Mouse (Mus musculus): ENCODE data around the gene Rspo1.

The Rspo1 gene

GRCm38 (mm10) chr4:124972316-124972715 is 13.9 kb upstream of the Rspo1 start:
- no peak for DNase-seq (ENCODE audit: low spot score in 2 of 2)

GRCm38 (mm10) chr4:124973296-124973695 is 12.9 kb upstream of the Rspo1 start:
- DNase-seq (ENCODE audit: low spot score in 2 of 2) = no peak

- DNase-seq (ENCODE audit: low spot score in 2 of 2) = no peak
These were observed 8.0 kb upstream of the Rspo1 start for GRCm38 (mm10) chr4:124978201-124978600.

- DNase-seq (ENCODE audit: low spot score in 2 of 2) = no peak
These were observed 2.2 kb upstream of the Rspo1 start for GRCm38 (mm10) chr4:124983893-124984526.

GRCm38 (mm10) chr4:124984871-124985670 is 1.2 kb upstream of the Rspo1 start:
- no peak for DNase-seq (ENCODE audit: low spot score in 2 of 2)

GRCm38 (mm10) chr4:124986739-124987710 is 795 bp downstream of the Rspo1 start:
- DNase-seq (ENCODE audit: low spot score in 2 of 2) = no peak

- DNase-seq (ENCODE audit: low spot score in 2 of 2) = no peak
These were observed 1.5 kb downstream of the Rspo1 start for GRCm38 (mm10) chr4:124987711-124988097.

- no peak for DNase-seq (ENCODE audit: low spot score in 2 of 2)
These were observed 2.2 kb downstream of the Rspo1 start for GRCm38 (mm10) chr4:124988382-124988781.

GRCm38 (mm10) chr4:124989787-124990253 is 3.6 kb downstream of the Rspo1 start:
- DNase-seq (ENCODE audit: low spot score in 2 of 2) = no peak

GRCm38 (mm10) chr4:124990325-124990724 is 4.1 kb downstream of the Rspo1 start:
- DNase-seq (ENCODE audit: low spot score in 2 of 2) = no peak

- no peak for DNase-seq (ENCODE audit: low spot score in 2 of 2)
These were observed 11.4 kb downstream of the Rspo1 start for GRCm38 (mm10) chr4:124997479-124998147.

- no peak for DNase-seq (ENCODE audit: low spot score in 2 of 2)
These were observed 13.3 kb downstream of the Rspo1 start for GRCm38 (mm10) chr4:124999548-124999947.

- DNase-seq (ENCODE audit: low spot score in 2 of 2) = no peak
These were observed 16.7 kb downstream of the Rspo1 start for GRCm38 (mm10) chr4:125002978-125003377.

- DNase-seq (ENCODE audit: low spot score in 2 of 2) = no peak
These were observed 18.7 kb downstream of the Rspo1 start for GRCm38 (mm10) chr4:125004886-125005285.

- DNase-seq (ENCODE audit: low spot score in 2 of 2) = no peak
These were observed 21.2 kb downstream of the Rspo1 start for GRCm38 (mm10) chr4:125007460-125007859.

- no peak for DNase-seq (ENCODE audit: low spot score in 2 of 2)
These were observed 22.0 kb downstream of the Rspo1 start for GRCm38 (mm10) chr4:125008220-125008619.

GRCm38 (mm10) chr4:125008712-125009111 is 22.5 kb downstream of the Rspo1 start:
- no peak for DNase-seq (ENCODE audit: low spot score in 2 of 2)

GRCm38 (mm10) chr4:125015806-125016635 is 29.8 kb downstream of the Rspo1 start, which contains the start of gene Gnl2:
Gnl2 (plus strand) TSS chr4:125016585.
- no peak for DNase-seq (ENCODE audit: low spot score in 2 of 2)

- DNase-seq (ENCODE audit: low spot score in 2 of 2) = no peak
These were observed 31.2 kb downstream of the Rspo1 start for GRCm38 (mm10) chr4:125017431-125017830.

- no peak for DNase-seq (ENCODE audit: low spot score in 2 of 2)
These were observed 34.7 kb downstream of the Rspo1 start for GRCm38 (mm10) chr4:125020780-125021538.
